Mouse (Mus musculus) forebrain, embryonic 14.5 days (tissue): ENCODE measurements around the gene Gcgr. TPM values are rescaled to one million over a fixed set of nuclear protein-coding genes. Genes with fewer than 3 reads are reported as not detected.
A peak's percentile ranks its signal among the peaks of the same experiment; 100 is the strongest.

Source experiments
- ATAC-seq: fragments of 200-750 bp; cut with Nextera tagmentation; 2 replicates; pipeline ENCODE4 v1.8.0; 2017; ENCODE audit warnings: mild to moderate bottlenecking, moderate library complexity
- DNase-seq: peaks from one replicate; pipeline ENCODE4 v3.0.0-alpha.2; 2015; ENCODE audit warnings: low spot score
- H3K27ac ChIP-seq: fragments of 300-500 bp; sonication (generic); 2 replicates; pipeline ENCODE4 v1.5.1; 2014; ENCODE audit warnings: low read depth, mild to moderate bottlenecking, control low read depth, low read length, moderate library complexity
- H3K27me3 ChIP-seq: fragments of 300-500 bp; sonication (generic); replicated peaks from 2 replicates; pipeline ENCODE4 v1.6.1; 2014; ENCODE audit warnings: low read length, control low read depth, mixed read lengths; ENCODE audit not compliant: control insufficient read depth, insufficient read depth
- H3K36me3 ChIP-seq: fragments of 300-500 bp; sonication (generic); 2 replicates; pipeline ENCODE4 v1.6.1; 2014; ENCODE audit warnings: low read length, control low read depth; ENCODE audit not compliant: control insufficient read depth, insufficient read depth
- H3K4me1 ChIP-seq: fragments of 300-500 bp; sonication (generic); 2 replicates; pipeline ENCODE4 v1.6.1; 2014; ENCODE audit warnings: antibody characterized with exemption, low read length, control low read depth; ENCODE audit not compliant: control insufficient read depth, insufficient read depth
- H3K4me2 ChIP-seq: fragments of 300-500 bp; sonication (generic); 2 replicates; pipeline ENCODE4 v1.6.1; 2014; ENCODE audit warnings: mild to moderate bottlenecking, control low read depth, low read length
- H3K4me3 ChIP-seq: fragments of 300-500 bp; sonication (generic); 2 replicates; pipeline ENCODE4 v1.5.1; 2014; ENCODE audit warnings: low read depth, low read length, control low read depth
- H3K9ac ChIP-seq: fragments of 300-500 bp; sonication (generic); 2 replicates; pipeline ENCODE4 v1.6.1; 2014; ENCODE audit warnings: mild to moderate bottlenecking, low read length, control low read depth, moderate library complexity
- H3K9me3 ChIP-seq: fragments of 300-500 bp; sonication (generic); replicated peaks from 2 replicates; pipeline ENCODE4 v1.6.1; 2016; ENCODE audit warnings: low read length, control low read depth, mixed read lengths; ENCODE audit not compliant: control insufficient read depth
- WGBS: fragments of 180-500 bp; shearing (Covaris S2); extraction: QIAGEN DNeasy Blood & Tissue Kit; methylation state at CpG from one replicate; pipeline ENCODE4 v1.1.7; 2014; 5-methylcytosine and 5-hydroxymethylcytosine counted together
- polyA plus RNA-seq: library from polyadenylated mRNA; unstranded; fragments of >200 nt; fragmentation: Nextera tagmentation; extraction: Ambion mirVana; gene quantifications from 2 replicates; pipeline ENCODE4 v1.2.1, GENCODE M21; 2014

The Gcgr gene
- polyA plus RNA-seq, 1 experiment from 2014 or later, result 0.14 TPM

- no peak overlapping the region for H3K4me2 ChIP-seq
- H3K36me3 ChIP-seq, result peaks cover 92% of the 10 kb centered on the region
- 94% methylated on average over 13 of the region's 13 CpGs for WGBS
- no peak overlapping the region for H3K27ac ChIP-seq
- H3K9ac ChIP-seq, result no peak overlapping the region; the same call in 1 of the 2 replicates
- ATAC-seq (no peak), DNase-seq (no peak)
- no peaks in the 10 kb centered on the region for H3K4me1 ChIP-seq
- no peak overlapping the region for H3K4me3 ChIP-seq
- H3K9me3 ChIP-seq, result no peaks in the 10 kb centered on the region
- no peaks in the 10 kb centered on the region for H3K27me3 ChIP-seq
Observed at GRCm38 (mm10) chr11:120562949-120563348, 32.5 kb downstream of the Gcgr start.

GRCm38 (mm10) chr11:120565114-120565513 is 34.6 kb downstream of the Gcgr start:
- ATAC-seq, result no peak
- Histone ChIP-seq H3K9ac (no peak overlapping the region), H3K9me3 (no peaks in the 10 kb centered on the region), H3K36me3 (peaks cover 94% of the 10 kb centered on the region), H3K27me3 (no peaks in the 10 kb centered on the region), H3K4me3 (no peak overlapping the region), H3K4me2 (no peak overlapping the region), H3K4me1 (no peaks in the 10 kb centered on the region), H3K27ac (no peak overlapping the region)
- WGBS, result 85% methylated on average over 9 of the region's 9 CpGs
- DNase-seq, result no peak

- Histone ChIP-seq H3K36me3 (peaks cover 77% of the 10 kb centered on the region), H3K27me3 (no peaks in the 10 kb centered on the region)
- ATAC-seq, result no peak
Observed at GRCm38 (mm10) chr11:120568324-120568723, 37.8 kb downstream of the Gcgr start.

GRCm38 (mm10) chr11:120571122-120571521 is 40.6 kb downstream of the Gcgr start:
- Histone ChIP-seq H3K9me3 (no peaks in the 10 kb centered on the region), H3K4me2 (peak overlapping the region; percentile 84), H3K9ac (peak overlapping the region; percentile 91; the same call in 1 of the 2 replicates), H3K27ac (no peak overlapping the region), H3K27me3 (no peaks in the 10 kb centered on the region), H3K36me3 (peaks cover 49% of the 10 kb centered on the region), H3K4me3 (peak overlapping the region; percentile 93), H3K4me1 (peaks cover 7% of the 10 kb centered on the region)
- 85% methylated on average over 3 of the region's 3 CpGs for WGBS
- DNase-seq (no peak), ATAC-seq (no peak)

More at GRCm38 (mm10) chr11:120568324-120568723, 37.8 kb downstream of the Gcgr start:
- no peak overlapping the region for H3K4me2 ChIP-seq
- H3K9ac ChIP-seq, result no peak overlapping the region
- no peak overlapping the region for H3K27ac ChIP-seq
- H3K9me3 ChIP-seq, result no peaks in the 10 kb centered on the region
- no peak overlapping the region for H3K4me3 ChIP-seq
- peaks cover 7% of the 10 kb centered on the region for H3K4me1 ChIP-seq
- 98% methylated on average over 6 of the region's 6 CpGs for WGBS
- no peak for DNase-seq

GRCm38 (mm10) chr11:120571754-120572416 is 41.4 kb downstream of the Gcgr start:
- Histone ChIP-seq H3K36me3 (peaks cover 41% of the 10 kb centered on the region), H3K27ac (peak overlapping the region; percentile 85), H3K4me2 (peak overlapping the region; percentile 84), H3K9me3 (no peaks in the 10 kb centered on the region), H3K9ac (peak overlapping the region; percentile 91), H3K27me3 (no peaks in the 10 kb centered on the region), H3K4me3 (peak overlapping the region; percentile 93), H3K4me1 (peaks cover 7% of the 10 kb centered on the region)
- DNase-seq, result peak; percentile 20
- ATAC-seq, result no peak
- WGBS, result 15% methylated on average over 11 of the region's 11 CpGs

- peak; percentile 35 for ATAC-seq
- peak overlapping the region; percentile 84 for H3K4me2 ChIP-seq
- H3K9ac ChIP-seq, result peak overlapping the region; percentile 91
Observed at GRCm38 (mm10) chr11:120572417-120572751, 41.9 kb downstream of the Gcgr start.

GRCm38 (mm10) chr11:120572752-120573584 is 42.5 kb downstream of the Gcgr start, which contains the start of gene P4hb:
P4hb (minus strand) TSS chr11:120573253.
- peak within 1 kb of the TSS; percentile 84 for H3K4me2 ChIP-seq
- under 1% methylated on average over 92 of the region's 94 CpGs for WGBS
- H3K9ac ChIP-seq, result peak within 1 kb of the TSS; percentile 91
- ATAC-seq (peak; percentile 96), DNase-seq (peak; percentile 99)
- peak within 1 kb of the TSS; percentile 93 for H3K4me3 ChIP-seq
- peaks cover 39% of the 10 kb centered on the region for H3K36me3 ChIP-seq
- H3K4me1 ChIP-seq, result peaks cover 7% of the 10 kb centered on the region
- no peaks in the 10 kb centered on the region for H3K27me3 ChIP-seq
- peak within 1 kb of the TSS; percentile 85 for H3K27ac ChIP-seq
- no peaks in the 10 kb centered on the region for H3K9me3 ChIP-seq

More at GRCm38 (mm10) chr11:120572417-120572751, 41.9 kb downstream of the Gcgr start:
- Histone ChIP-seq H3K4me1 (peaks cover 7% of the 10 kb centered on the region), H3K4me3 (peak overlapping the region; percentile 93), H3K36me3 (peaks cover 39% of the 10 kb centered on the region), H3K27ac (peak overlapping the region; percentile 85), H3K27me3 (no peaks in the 10 kb centered on the region), H3K9me3 (no peaks in the 10 kb centered on the region)
- WGBS, result 0% methylated on average over 15 of the region's 24 CpGs
- DNase-seq, result no peak

- Histone ChIP-seq H3K36me3 (peaks cover 39% of the 10 kb centered on the region), H3K4me2 (peak overlapping the region; percentile 84), H3K4me3 (peak overlapping the region; percentile 93), H3K27me3 (no peaks in the 10 kb centered on the region), H3K27ac (peak overlapping the region; percentile 85), H3K4me1 (peaks cover 7% of the 10 kb centered on the region), H3K9ac (peak overlapping the region; percentile 86), H3K9me3 (no peaks in the 10 kb centered on the region)
- DNase-seq, result no peak
- WGBS, result under 1% methylated on average over 23 of the region's 23 CpGs
- peak; percentile 6; the same call in 1 of the 2 replicates for ATAC-seq
Observed at GRCm38 (mm10) chr11:120573585-120574277, 43.2 kb downstream of the Gcgr start.
